Mouse (Mus musculus) erythroblast, embryonic 14.5 days (primary cell): ENCODE results near the gene Mettl24.

Source experiments
- GATA1 ChIP-seq: IDR thresholded peaks from 2 replicates; pipeline ENCODE4 v1.6.1; 2012; ENCODE audit warnings: low read length, inconsistent platforms, mixed read lengths
- TAL1 ChIP-seq: IDR thresholded peaks from 3 replicates; pipeline ENCODE4 v1.6.1; 2012; ENCODE audit warnings: low read length, inconsistent platforms, mixed read lengths

DNA sequence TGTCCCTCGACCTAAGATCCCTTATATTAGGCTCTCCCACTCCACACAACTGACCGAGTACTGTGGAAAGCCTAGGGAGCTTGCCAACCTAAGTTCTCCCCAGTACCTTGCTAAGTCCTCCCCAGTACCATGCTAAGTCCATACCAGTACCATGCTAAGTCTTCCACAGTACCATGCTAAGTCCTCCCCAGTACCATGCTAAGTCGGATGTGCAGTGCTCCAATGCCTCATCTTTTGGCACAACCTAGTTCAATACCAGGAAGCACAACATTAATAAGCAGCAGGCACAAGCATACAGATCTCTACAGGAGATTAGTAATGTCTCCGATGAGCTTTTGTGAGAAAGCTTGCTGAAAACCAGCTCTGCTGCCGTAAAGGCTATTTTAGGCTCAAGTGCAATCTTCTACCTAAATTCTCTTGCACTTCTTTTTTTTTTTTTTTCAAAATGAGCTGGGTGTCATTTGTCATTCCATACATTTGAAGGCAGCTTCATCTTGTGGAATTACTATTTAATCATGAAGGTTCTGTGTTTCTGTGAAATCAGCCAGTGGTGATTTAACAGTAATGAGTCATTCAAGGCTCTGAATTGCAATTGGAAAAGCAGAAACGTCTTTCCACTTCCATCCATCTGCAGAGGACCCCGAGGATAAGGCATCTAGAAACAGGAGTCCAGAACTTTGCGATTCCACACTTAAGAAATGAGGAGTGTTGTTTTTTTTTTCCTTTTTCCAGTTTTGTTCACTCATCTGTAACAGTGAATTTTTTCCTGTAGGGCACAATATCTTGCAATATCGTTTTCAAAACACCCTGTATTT, 77.3 kb downstream of the Mettl24 start:
- TF ChIP-seq GATA1 (no peak), TAL1 (no peak)
